Mouse (Mus musculus) forelimb bud, embryonic 11.5 days (tissue): Measurements from ENCODE around the gene Ninj2.
"Not testable (repeated sequence)": the region's sequence is repeated elsewhere in the genome, so short reads cannot be mapped to it uniquely, and the experiment has no call there.

Experiments
- DNase-seq: peaks from one replicate; pipeline ENCODE4 v3.0.0-alpha.2; 2012; ENCODE audit warnings: low read depth, low spot score

The Ninj2 gene

DNA sequence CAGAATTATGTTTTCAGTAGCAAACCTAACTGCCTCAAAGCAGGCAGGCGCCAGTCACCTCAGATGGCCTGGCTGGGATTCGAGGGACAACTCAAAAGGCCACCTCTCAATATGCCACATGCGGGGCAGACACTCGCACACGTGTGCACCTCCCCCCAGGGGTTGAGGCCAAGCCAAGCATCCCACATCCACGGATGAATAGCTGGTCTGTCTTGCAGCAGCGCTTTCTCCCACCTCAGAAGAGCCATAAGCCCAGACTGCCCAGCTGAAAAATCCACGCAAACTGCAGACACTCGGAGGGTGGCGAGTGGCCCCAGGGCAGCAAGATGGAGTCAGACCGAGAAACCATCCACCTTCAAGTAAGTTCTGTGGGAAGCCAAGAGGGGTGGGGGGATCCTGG, at the start of gene Ninj2:
Gene Ninj2 (plus strand): TSS at position 251 of the 400 bp plus-strand sequence.
- no peak for DNase-seq

DNA sequence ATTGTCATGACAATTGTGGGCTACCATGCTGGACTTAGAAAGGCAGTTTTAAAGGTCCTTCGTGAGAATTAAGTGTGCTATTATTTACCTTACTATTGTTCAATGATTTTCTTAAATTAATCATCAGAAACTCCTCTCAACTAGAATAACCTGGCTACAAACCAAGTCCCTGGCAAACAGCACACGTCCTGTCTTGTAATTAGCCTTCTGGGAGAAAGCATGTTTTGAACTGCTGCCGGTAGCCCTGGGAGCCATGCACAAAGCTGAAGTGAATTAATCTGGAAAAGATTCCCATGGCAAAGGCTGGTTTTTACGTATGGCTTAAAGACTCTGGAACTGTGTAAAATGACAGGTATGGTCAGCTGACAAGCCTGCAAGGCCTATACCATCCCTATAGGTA, 47.7 kb upstream of the Ninj2 start:
- no peak for DNase-seq

DNA sequence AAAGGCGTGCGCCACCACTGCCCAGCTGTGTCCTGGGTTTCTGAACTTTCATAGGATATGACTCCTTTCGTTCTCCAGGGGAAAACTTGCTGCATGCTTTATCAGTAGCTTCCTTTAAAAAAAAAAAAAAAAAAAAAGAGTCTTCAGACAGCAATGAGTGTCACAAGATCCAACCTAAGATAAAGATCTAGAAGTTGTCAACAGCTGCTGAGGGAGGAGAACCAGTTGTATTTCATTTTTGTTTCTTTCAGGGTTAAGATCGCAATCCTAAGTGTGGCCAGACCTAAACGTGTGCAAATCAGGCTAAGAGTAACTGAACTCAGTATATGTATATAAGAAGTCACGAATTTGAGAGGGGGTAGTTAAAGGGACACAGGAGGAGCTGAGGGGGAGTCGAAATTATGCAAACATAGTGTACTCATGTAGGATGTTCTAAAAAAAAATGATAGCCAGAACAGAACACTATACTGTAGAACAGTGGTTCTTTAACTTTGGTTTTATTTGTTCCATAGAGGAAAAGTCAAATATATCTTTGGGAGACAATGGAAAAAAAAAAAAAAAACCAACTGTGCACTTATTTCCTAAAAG, 45.4 kb upstream of the Ninj2 start:
- no peak for DNase-seq

DNA sequence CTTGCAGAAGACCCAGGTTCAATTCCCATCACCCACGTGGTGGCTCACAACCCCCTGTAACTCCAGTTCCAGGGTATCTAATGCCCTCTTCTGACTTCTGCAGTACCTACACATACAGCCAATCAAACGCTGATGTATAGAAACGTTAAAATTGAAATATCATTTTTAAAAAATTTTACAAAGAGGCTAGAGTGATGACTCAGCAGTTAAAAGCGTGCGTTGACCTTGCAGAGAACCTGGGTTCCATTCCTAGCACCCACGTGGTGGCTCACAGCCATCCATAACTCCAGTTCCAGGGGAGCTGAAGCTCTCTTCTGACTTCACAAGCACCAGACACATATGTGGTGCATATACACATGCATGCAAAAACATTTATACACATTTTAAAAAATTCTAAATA, 38.7 kb upstream of the Ninj2 start:
- no peak for DNase-seq

DNA sequence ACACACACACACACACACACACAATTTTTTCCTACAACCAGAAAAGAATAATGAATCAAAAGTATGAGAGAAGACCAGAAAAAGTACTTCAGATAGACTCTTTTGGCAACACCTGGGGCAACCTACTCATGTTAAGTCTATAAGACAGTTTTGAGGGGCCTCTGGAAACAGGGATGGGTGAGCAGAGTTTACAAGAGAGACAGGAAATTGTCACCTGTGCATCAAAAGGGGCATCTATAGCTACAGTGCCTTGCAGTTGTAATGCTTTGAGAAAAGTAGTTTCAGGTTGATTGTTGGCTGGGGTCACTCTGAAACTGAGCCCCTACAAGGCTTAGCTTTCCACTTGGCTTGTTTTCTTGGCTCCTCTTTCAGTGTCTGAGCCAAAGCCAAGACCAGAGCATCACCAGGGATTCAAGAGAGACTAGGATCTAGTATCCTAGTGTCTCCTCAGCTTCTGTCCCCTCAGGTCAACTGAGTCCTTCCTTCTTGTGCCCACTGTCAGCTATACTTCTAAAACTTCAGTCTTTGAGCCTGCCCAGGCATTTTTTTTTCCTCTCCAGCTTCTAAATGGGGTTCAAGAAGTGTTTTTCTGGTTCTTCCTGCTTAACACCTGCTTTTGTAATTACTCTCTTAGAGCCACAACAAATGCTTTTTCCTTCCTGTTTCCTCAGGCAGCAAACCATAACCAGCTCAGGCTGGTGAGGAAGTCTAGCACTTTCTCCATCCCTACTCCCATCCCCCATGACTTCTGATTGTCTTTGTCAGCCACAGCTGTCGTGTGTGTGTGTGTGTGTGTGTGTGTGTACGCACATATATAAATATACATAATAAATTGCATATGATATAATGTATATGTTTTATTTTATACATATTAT, 37.2 kb upstream of the Ninj2 start:
- DNase-seq = no peak

DNA sequence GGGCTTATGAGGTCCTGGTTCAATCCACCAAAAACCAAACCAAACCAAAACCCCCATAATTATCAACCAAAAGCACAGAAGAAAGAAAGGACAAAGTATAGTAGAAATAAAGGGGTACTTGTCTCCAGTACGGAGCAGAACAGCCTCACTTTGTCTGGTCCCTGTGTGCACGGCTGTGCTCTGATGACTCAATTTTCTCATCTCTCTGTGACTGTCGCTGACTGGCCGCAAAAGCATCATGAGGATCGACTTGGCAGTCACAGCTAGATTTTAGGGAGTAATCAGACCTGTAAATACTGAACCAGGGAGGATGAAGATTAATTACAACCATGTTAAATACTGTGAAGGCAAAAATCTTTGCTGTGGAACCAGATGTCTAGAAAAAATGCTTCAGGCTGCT, 30.2 kb upstream of the Ninj2 start:
- DNase-seq = no peak

DNA sequence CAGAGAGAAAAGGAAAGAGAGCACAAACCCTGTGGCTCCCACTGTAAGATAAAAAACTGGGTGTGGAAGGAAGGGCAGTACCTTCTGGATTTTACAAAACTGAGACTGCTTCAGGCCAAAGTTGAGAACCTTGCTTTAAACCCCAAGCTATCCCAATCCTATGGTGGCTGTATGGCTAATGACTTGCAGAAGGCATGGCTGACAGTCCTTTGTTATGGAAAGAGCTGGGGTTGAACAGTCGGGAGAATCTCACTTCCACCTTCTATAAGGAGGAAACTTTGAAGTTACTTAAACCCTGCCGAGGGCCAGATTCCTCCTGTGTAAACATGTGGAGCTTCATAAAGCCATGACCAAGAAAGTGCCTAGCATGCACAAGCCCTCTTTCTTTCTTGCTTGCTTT, 28.5 kb upstream of the Ninj2 start:
- DNase-seq = no peak

DNA sequence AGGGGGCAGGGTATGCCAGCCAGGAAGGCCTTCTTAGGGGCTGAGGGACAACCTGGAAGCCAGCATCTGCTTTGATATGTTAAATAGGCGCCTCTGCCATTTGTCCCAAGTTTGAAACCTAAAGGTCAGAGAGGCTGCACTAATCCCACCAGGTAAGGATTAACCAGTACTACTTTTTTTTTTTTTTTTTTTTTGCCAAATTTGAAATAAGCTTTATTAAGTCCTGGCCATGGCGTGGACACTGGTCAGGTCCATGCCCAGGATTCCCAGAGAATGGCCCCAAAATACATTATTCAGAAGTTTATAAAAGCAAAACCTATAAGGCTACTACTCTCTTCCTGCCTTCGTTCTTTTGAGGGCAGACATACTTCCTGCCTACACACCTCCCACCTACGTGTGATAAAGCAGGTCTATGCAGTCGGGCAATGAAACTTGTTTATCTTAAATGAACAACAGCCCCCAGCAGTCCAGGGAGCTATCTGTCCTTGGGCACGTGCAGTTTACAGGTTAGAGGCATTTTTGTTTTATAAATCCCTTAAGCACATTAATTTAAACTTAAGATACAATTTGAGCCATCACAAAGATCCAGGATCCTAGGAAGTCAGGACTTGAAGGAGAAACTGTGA, 27.5 kb upstream of the Ninj2 start:
- DNase-seq = no peak

DNA sequence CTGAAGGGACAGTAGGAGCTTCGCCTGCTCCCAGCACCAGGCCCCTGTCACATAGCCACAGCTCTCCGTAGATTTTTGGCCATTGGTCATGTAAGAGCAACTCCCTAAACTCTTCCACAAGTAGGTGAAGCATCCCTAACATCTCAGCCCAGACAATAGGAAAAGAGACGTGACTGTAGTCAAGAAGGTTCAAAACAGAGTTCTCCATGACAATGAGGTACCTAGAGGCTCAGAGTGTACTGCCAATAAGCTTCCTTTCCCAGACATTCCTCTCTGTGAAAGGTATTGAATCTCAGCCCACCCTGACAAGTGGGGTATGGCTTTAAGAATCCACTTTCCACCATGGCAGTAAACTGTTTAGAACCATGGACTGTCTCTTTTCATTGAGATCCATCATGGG, 23.6 kb upstream of the Ninj2 start:
- DNase-seq = no peak

DNA sequence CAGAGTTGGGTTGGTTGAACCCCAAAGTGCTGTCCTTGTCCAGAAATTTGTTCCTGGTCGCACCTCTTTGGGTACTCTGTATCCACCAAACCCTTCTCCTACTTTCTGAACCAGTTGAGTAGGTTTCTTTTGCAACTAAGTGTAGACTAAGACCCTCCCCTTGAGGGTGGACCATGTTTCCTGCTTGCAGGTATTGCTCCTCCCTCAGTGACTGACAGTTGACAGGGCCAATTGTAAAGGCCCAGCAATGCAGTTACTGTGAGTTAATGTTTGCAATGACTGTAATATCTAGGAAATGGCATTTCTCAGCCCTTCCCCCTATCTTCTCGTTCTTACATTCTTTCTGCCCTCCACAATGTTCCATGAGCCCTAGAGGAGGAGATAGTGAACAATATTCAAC, 20.5 kb upstream of the Ninj2 start:
- no peak for DNase-seq

DNA sequence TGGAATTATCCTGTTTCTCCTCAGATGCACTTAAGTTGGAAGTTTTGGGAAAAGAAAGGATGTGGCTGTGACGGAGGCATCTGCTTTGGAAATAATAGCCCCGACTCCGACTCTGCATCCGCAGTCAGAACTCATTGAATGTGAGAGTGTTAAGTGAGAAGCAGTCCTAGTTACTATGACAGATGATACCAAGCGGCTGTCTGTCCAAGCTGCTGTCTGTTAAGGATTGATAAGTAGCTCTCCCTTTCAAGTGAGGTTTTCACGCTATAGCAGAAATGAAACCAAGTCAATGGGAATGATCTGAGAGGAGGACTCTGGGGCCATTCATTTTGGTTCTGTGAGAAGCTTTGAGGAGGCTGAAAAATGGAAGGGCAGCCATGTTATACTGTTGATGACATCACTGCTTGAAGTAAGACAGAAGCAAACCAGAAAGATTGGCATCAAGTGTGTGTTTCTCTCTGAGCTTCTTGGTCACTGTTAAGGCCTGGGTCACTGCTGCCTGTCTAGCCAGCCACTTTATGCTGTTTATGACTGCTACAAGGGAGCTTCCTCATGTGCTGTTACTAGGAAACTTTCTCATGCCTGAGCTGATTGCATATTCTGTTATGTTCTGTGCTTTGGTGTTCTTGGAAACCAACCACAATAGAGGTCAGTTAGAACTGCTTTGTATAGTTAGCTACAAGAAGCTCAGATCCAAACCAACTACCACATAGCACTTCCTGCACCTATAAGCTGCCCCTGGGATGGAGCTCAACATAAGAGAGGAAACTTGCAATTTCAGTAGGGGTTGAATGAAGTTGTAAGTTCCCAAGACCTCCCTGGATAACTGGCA, 16.3 kb upstream of the Ninj2 start:
- no peak for DNase-seq

DNA sequence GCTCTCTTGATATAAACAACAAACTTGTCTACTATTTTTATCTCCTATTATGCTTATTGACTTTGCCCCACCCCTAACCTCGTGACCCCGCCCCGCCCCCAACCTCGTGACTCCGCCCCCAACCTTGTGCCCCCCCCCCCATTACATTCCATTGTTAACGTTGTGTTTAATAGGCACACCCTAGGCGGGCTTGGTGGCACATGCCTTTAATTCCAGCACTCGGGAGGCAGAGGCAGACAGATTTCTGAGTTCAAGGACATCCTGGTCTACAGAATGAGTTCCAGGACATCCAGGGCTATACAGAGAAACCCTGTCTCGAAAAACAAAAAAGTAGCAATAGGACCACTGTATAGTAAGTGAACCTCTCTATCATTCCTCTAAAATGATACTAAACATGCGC, 13.6 kb upstream of the Ninj2 start:
- no peak for DNase-seq

DNA sequence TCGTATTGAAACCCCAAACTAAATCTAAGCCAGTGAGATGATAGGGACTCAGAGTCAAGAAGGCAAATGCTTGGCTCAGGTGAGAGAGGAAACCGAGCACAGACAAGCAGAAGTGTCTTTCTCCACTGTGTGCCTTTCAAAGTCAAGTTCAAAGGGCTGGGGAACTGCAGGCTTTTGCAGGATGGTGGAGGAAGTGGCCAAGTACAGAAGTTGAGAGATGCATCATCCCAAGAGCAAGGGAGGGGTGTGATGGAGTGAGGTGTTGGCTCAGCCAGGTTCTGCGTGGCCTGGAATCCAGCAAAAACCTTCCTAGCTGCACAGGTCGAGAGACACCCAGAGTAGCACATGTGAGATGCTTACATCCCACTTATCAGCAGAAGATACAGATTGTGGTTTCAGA, 11.6 kb upstream of the Ninj2 start:
- no peak for DNase-seq

DNA sequence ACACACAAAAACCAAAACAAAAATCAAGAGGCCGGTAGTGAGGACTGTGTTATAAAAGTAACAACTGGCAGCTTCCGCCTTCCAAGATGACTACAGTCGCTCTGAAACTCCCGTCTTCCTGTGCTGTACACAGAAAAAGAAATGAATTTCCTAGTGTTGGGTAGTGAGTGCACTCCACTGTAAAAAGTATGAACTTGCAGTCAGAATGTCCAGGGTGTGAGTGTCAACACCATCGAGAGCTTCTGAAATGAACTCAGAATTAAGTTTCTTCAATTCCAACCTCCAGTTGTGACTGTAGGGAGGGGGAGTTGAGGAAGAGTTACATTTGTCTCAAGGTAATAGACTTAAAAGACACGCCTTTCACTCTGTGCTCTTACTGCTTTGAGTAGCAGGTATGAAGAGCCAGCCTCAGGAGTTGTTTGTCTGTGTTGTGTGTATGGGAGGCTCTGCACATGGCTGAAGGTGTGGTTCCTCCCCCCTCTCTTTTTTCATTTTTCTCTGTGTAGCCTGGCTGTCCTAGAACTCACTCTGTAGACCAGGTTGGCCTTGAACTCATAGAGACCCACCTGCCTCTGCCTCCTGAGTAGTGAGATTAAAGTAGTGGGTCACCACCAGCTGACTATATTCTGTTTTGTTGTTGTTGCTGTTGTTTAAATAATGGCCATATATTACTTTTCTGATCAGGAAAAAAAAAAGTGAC, 10.7 kb upstream of the Ninj2 start:
- no peak for DNase-seq

DNA sequence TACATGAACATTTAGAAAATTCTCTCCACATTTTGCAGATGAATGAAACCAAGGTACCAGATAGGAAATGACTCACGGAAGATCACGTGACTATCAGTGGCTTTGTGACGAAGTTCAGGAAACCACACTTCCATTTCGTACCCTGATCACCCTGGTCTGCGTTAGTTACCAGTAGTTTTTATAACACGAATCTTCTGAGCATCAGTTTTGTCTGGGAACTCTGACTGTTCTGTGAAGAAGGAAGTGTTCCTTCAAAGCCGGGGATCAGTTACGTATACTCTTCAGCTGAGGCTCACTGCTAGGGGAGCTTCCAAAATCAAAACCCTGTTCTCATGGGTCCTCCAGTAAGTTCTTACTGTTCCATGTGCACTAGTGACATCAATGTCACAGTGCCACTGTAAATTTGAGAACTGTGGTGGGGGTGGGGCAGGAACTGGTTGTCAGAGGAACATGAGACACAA, 10.2 kb upstream of the Ninj2 start:
- DNase-seq = no peak

DNA sequence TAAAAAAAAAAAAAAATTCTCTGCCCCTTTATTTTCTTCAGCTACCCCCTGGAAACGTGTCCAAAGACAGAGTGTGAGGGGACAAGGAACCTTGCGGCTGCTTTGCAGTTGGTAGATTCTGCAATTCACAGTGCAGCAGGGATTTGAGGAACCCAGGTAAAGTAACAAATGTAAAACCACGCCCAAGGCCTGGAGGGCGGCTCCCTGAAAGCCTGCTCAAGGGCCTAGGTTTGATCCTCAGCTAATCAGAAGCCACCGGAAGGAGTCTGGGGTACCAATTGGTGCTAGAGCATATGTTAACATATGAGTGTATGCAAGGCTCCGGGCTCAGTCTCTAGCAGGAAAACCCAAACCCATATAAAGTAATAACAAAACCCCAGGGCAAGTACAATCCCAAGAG, 9.7 kb upstream of the Ninj2 start:
- no peak for DNase-seq

DNA sequence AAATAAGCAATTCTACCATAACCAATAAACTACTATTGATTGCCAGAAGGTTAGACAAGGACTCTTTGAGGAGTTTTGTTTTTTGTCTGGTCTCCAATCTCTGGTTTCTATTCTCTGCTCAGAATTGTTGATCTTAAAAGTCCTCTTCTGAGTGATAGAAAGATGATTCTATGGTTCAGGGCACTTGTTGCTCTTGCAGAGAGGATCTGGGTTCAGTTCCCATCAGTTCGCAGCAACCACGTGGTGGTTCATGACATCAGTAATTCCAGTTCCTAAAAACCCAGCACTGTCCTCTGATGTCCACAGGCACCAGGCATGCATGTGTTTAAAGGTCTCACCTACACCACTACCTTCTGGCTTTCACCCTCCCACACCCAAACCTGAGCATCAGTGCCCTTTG, 8.2 kb upstream of the Ninj2 start:
- DNase-seq = no peak

DNA sequence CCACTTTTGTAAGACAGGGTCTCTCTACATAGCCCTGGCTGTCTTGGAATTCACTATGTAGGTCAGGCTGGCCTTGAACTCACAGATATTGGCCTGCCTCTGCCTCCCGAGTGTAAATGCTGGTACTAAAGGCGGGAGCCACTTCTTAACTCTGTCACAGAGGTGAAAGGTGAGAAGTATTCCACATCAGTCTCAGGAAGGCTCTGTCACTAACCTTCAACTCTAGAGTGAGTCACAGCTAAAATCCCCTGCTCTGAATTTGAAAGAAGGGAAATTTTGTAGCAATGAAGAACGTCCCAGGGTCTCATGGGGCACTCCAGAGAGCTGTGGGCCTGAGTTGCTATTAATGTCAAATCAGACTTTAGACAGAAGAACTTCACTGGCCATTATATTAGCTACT, 7.3 kb upstream of the Ninj2 start:
- no peak for DNase-seq

DNA sequence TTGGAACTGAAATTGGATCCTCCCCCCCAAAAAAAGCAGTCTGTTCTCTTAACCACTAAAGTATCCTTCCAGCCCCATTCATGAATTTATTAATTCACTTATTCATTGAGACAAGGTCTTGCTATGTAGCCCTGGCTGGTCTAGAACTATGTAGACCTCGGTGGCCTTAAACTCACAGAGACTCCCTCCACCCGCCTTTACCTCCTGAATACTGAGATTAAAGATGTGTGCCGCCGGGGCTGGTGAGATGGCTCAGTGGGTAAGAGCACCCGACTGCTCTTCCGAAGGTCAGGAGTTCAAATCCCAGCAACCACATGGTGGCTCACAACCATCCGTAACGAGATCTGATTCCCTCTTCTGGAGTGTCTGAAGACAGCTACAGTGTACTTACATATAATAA, 6.1 kb upstream of the Ninj2 start:
- DNase-seq = not testable (repeated sequence)

DNA sequence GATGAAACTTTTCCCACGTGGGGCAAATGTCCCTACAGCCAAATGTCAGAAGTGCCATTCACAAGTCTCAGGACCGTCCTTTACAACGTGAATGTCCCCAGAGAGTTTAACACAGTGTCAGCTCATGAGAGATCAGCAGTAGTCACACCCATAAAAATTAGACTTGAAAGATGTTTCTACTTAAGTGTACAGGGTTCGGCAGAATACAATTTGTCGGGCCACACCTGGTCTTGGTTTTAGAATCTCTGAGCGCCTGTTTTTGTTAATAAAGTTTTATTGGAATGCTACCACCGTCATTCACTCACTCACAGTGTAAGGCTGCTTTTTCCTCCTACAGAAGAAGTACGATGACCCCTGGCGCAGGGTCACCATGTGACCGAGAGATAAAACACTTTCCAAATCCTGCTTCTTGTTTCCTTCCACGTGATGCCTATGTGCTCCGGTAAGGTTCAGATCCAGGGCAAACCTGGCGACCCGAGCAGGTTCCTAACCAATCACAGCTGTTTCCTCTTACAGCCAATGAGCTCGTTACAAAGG, 2.4 kb upstream of the Ninj2 start:
- DNase-seq = peak; percentile 70

DNA sequence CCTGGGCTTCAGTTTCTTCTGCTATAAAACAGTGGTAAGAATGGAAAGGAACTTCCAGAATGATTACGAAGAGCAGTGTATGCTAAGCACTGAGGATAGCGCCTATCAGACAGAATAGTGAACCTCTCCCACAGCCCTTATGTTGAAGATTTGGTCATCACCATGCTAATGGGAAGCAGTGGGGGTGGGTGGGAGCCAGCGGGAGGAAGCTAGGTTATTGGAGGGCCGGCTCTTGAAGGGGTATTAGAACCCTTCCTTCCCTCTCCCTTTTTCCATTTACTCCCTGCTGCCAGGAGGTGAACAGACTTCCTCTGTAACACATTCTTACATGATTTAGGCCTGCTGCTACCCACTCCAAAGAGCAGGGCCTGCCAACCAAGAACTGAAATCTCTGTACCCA, 1.2 kb upstream of the Ninj2 start:
- no peak for DNase-seq
